Mouse (Mus musculus): ENCODE data around the gene Trf.
A peak's percentile ranks its signal among the peaks of the same experiment; 100 is the strongest.

Gene Trf

DNA sequence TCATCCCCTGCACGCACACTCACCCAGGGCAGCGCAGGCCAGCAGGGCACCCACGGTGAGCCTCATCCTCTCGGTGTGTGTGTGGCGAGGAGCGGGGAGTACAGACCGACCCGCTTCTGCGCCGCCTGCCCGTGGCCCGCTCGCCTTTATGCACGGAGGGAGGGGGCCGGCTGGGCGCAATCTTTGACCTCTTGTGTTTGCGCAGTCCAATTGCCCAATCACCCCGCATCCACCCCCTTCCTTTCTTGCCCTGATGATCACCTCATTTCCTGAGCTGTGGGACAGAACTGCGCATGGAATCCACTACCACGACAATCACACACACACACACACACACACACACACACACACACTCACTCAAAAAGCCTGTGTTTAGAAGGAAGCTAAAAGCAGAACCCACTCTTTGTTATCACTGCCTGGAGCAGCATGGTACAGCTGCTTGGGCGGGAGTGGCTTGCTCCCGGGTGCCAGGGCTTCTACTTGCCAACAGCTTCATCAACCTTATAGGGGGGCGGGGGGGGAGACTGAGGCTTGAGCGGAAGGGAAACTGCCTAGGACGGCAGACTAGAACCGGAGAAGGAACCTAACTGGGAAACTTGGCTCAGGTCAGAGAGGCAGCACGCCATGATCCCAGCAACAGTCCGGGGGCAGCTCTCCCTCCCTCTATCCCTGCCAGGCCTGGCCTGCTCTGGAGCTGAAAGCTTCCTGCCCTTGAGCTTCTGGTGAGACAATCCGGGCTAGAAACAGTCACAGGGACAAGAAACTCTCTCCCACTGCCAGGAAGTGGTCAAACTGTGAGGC, at the start of gene Trf, which contains the start of gene Gm20425:
TSS of gene Trf (minus strand) at position 294 of the 801 bp plus-strand sequence.
TSS of gene Gm20425 (minus strand) at position 157 of the 801 bp plus-strand sequence.
- peak; percentile 59 to 64 for DNase-seq

DNA sequence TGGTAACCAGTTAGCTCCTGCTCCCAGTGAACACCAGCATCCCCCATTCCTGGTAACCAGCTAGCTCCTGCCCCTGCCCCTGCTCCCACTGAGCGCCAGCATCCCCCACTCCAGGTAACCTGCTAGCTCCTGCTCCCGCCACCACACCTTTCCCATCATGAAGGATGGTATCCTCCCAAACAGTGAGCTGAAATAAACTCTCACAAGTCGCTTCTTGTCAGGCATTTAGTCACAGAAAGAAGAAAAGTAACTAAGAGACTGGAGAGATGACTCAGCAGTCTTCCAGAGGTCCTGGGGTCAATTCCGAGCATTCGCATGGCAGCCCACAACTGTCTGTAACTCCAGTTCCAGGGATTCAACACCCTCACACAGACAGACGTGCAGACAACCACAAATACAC, 46.6 kb upstream of the Trf start:
- no peak for DNase-seq

DNA sequence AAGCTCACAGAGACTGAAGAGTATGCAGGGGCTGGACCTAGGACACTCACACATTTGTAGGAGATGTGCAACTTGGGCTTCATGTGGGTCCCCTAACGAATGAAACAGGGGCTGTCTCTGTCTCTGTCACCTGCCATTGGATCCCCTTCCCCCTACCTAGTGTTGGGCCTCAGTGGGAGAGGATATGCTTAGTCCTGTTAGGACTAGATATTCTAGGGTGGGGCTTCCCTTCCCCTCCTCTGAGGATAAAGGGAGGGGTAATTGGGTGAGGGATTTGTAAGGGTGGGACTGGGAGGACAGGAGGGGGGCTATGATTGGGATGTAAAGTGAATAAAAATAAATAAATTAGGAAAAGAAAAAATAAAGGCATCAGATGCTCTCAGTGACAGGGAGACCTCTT, 45.4 kb upstream of the Trf start:
- DNase-seq, result no peak

DNA sequence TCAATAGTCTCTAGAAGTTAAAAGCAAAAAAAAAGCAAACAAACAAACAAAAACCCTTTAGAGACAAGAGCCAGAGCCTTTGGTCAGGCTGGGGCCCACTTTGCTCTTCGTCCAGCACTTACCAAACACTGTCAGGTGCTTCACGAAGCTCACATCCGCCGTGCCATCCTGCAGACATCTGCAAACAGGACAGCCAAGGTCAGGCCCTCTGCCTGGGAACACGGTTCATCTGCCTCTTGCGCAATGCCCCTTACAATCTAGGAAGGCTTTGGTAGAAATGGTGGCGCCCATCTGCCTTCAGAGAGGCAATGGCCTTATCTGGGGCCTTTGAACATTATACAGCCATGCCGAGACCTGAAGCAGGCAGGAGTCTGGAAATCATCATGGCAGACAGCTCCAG, 44.6 kb upstream of the Trf start:
- no peak for DNase-seq

DNA sequence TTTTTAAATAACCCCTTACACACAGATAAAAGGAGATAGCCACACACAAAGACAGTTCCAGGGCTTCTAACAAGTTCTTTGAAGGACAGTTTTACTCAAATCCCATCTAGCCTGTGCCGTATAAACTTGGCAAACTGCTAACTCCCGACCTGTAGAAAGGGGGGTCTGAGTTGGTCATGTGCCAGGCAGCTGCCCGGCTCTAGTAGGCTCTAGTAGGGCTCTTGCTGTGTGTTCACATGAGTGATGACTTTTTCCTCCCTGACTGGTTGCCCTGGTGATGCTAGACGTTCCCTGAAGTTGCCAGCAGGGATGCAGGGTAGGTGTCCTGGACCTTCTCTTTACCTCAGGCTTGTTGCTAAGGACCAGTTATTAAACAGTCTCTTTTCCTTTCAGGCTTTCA, 40.9 kb upstream of the Trf start:
- peak in 1 of 2 experiments; percentile 25 for DNase-seq

DNA sequence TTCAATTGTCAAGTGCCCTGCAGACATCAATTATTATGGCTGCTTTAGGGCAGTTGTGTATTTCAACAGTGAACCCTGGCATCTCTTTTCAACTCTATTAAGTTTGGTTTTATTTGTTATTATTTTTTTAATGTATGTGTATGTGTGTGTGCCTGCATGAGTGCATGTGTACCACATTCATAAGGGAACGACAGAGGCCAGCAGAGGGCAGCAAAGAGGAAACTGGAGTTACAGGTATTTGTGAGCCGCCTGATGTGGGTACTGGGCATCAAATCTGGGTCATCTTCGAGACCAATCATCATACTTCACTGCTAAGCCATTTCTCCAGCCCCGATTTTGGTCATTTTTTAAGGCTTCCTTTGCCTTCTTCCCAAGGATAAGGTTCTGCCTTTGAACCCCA, 35.5 kb upstream of the Trf start:
- DNase-seq, result no peak

DNA sequence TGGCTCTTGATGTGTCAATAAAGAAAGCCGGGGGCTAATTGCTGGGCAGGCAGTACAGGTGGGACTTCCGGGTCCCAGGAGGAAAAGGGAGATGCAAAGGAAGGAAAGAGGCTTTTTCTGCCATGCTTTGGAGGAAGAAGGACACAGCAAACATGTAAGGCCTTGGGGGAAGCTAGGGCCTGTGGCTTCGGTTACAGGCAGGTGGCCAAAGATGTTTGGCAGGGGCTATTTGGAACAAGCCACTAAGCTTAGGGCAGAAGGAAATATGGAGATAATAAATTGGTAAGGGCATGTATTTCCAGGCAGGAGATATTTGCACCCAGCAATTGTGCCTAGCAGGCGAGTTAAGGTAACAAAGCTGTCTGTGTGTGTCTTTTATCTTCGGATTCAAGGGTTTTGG, 22.7 kb upstream of the Trf start:
- DNase-seq, result peak; percentile 90 to 92

DNA sequence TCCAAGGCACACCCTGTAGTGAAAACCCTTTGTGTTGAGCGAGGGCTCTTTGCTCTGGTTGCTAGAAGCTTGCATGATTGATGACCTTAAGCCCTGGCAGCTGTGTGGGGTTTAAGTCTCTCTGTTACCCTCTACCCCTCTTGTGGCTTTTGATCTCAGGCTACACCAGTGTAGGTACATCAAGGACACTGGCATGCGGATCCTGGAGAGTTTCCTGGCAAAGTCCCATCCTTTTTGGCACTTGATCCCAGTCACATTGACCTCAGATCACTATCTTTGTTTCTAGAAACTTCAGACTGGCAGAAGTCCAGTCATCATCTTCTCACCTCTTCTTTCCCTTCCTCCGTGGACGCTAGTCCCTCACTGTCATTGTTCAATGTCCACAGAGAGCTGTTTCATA, 18.4 kb upstream of the Trf start:
- DNase-seq, result no peak

DNA sequence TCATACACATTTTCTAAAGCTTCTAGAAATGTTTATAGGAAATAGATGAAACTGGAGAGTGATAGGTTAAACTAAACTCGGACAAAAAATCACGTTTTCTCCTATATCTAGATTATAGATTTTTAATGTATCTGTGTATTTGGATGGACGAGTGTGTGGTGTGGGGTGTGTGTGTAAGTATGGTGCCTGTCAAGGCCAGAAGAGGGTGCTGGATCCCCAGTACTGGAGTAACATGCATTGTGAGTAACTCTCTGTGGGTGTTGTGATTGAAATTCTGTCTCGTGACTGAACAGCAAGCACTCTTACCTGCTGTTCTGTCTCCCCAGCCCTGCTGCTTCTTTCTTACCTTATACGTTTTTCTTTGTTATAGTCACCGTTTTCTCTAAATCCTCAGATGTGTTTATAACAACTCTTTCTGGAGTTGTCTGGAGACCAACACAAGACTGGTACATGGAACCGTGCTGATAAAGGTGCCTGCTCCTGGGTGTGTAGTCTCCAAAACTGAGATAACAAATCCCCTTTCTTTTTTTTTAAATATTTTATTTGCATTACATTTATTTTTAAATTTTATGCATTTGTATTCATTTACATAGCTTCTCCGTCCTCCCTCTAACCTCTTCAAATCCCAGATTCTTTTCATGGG, 16.4 kb upstream of the Trf start:
- no peak for DNase-seq

DNA sequence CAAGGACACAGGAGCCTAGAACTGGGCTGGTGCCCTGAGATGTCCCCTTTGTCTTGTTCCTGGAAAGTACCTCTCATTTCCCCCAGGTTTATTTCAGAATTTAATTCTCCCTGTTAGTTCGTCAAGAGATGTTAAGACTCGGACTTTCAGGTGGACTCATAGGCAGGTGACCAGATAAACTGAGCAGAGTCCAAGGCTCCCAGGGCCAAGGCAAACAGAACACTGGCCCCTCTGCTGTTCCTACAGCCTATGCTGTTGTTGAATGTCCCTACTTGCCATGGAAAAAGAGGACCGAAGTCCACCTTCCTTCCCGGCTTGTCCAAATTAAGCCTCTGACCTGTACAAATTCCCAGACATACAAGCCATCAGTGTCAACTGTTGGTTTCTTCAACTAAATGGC, 13.4 kb upstream of the Trf start:
- DNase-seq, result no peak

DNA sequence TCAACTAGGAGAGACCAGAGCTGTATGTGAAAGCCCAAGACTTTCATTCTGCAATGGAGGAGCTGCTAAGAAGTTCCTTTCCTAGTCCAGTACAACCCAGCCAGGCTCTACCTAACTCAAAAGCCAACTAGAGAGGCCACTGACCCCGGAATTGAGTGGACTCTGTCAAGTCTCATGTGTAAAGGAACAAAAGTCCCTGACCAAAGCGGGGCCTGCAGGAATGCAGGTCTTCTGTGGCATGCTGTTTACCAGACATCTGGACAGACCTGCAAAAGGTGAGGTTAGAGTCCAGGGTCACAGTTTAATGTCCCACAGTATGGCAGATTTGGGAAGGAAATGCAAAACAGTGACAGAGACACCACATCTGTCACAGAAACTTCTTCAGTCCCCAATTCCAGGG, 11.0 kb upstream of the Trf start:
- DNase-seq, result no peak

DNA sequence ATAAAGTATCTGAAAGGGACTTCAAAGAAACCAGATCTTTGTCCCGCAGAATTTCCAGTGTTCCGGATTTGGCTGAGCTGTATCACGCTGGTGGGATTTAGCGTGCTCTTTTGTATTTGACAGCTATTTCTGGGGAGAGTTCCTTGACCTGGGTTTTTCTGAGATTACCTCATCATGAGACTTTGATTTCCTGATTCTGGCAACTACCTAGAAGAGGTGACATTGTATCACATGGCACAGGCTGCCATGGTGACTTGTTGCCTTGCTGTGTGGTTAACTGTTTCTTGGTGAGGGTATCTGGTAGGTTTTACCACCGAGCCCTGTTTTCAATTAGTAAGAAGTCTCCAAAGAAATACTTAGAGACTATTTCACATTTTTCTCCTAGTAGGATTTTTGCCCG, 9.2 kb upstream of the Trf start:
- DNase-seq, result no peak

DNA sequence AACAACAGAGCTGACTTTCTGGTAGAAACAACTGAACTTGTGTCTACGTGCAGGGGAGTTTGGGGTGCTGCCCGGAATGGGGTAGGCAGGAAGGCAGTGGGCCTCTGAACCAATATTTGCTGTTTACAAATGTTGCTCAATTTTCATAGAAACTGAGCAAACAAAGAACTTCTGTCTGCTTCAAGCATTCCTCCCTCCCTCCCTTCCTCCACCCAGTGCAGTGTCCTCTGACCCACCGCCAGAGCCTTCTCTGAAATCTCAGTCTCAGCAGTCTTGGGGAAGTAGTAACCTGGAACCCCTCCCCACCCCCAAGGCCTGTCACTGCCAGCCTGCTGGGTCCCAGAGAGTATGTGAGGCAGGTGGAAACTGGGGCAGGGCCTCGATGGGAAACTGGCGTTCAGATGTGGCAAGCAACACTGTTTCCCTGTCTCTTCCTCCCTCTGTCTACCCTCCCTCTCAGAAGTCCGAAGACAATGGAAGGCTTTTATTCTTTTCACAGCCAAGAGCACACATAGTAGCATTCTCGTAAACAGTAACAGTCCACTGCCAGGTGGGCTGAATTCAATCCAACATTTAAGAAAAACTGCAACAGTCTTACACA, 4.4 kb upstream of the Trf start:
- DNase-seq, result no peak

DNA sequence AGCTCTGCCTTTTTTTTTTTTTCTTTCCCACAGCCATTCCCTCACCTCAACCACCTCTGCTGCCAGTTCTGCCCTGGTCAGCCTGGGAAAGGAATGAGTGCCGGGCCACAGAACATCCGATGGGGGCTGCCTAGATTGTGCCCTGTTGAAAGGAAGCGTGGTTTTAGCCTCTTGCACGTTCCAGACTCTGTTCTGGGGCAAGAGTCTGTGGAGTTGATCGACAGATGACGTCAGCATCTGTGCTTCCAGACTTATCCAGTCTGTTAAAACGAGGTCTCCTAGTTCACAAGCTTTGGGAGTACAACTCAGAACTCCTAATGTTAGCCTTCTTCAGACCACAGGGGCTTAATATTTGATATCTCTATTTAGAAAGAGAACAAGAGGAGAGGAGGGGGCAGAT, 3.8 kb upstream of the Trf start:
- DNase-seq, result no peak

DNA sequence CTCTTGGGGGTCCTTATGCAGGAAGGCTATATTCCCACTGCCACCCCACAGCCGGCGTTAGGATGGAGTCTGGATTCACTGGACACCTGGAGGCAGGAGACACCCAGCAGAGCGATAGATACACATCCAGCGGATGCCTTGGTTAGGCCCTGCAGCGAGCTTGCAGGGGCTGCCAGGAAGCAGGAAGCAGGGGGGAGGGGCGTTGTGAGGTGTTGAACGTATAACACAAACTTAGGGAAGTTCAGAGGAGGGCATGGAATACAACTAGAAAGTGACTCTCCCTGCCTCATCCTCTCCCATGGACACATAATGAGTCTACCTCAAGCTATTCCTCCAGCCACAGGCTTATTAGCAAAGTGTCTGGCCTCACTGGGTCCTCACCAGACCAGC, 2.8 kb upstream of the Trf start:
- no peak for DNase-seq

DNA sequence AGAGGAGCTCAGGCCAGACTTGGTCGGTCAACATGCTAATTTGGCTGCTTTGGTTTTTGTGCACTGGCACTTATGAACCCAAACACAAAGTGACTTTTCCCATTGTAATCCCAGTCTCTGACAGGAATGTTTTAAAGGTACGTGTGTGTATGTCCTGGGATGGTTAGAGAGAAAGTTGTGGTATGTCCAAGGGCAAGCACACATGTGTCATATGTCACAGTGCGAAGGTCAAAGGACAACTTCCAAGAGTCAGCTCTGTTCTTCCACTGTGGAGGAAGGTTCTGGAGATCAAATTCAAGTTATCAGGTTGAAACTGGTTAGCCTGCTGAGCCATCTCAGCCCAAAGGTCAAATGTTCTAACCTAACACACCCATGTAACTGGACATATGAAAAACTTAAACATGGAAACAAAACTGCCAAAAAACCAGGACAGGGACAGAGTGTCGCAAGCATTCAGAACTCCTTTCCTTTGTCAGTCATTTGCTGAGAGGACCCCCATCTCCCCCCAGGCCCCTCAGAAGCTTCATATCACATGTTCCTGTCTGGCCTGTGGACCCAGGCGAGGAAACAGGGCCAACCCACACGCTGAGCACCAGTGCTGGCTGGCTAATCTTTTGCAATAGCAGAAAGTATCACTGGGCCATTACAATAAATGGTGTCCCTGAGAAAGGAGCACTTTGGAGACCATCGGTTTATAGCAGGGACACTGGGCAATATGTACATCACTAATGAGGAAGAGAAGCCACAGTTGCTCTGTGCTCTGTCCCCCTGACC, 2.2 kb upstream of the Trf start:
- DNase-seq, result no peak

DNA sequence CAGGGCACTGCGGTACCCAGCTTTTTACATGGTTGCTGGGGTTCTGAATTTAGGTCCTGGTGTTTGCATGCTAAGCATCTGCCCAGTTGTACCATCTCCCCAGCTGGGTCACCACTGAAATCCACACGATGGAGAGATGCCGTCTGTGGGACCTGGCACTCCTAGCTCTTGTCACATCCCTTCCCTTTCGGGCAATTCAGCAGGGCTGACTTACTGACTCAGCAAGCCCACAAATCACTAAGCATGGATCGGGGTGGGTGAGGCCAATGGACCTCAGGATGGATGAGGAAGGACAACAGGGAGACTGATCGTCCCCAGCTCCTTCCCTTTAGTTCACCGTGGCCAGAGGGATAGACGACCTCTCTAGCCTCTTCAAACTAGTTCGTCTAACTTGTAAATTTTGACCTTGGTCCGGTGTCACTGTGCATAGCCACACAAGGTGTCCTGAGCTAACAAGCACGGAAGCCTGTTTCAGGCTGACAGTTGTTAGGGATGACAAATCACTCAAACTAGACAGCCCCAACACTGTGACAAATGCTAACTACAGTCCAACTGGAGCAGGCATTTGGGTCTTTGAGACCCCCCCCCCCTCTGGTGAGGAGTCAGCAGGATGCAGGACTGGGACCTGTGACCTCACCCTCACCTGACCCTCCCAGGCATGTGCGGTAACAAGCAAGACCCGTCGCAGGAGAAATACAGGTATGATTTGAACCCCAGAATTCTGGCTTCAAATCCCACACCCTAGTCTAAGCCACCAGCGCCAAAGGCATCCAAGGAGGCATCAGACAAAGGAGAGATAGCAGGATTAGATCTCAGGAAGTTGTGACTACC, 992 bp downstream of the Trf start:
- DNase-seq, result no peak

DNA sequence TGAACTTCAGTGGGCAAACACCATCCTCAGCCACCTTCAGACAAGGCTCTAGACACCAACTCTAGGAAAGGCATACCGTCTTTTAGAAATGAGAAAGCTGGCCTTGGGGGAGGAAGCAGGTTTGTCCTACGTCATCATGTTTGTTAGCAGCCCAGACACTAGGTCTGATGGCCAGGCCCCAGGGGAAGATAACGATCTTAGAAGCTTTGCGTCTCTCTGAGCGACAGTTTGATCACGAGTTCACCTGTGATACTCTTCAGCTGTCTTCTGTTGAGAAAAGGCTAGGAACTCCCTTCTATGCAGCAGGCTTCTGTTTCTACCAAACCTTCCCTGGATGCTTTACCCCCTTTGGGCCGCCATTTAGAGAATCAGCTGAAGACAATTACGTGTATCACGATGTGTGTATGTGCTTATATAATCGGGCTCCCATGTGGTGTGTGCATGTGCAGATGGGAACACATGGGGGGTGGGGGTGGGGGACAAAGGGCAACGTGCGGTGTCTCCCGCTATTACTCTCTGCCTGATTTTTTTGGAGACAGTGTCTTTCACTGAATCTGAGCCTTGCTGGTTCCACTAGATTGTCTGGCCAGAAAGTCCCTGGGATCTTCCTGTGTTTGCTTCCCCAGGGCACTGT, 1.8 kb downstream of the Trf start:
- no peak for DNase-seq

DNA sequence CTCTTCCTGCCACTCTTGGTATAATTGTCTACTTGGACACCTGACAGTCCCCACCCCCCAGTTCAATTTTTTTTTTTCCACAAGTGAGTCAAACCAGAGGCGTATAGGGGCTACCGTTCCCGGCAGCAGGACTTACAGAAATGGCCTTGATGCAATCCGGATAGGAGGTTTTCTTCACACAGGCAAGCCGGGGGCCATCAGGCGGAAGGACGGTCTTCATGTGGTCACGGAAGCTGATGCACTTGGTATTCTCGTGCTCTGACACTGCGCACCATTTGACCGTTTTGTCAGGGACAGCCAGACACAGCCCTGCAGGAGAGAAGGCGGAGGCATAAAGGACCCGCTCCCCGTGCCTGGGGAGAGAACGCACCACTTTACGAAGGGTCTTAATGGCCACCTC, 2.5 kb downstream of the Trf start:
- DNase-seq, result no peak

DNA sequence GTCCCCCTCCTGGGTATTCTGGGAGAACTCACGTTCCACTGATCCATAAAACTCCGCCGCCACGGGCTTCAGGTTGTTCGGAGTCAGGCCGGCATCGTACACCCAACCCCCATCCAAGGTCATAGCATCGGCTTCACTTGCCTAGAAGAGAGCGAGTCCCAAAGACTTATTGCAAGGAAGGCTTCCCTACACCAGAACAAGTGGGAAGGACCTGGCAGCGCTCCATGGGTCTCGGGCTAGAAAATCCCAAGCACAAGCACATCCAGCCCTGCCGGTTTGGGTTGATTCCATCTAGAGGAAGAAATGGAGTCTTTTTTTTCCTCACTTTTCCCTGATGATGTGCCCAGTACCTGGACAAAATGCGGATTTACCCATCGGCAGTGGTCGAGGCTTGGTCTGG, 3.4 kb downstream of the Trf start:
- DNase-seq, result peak; percentile 50 to 55

DNA sequence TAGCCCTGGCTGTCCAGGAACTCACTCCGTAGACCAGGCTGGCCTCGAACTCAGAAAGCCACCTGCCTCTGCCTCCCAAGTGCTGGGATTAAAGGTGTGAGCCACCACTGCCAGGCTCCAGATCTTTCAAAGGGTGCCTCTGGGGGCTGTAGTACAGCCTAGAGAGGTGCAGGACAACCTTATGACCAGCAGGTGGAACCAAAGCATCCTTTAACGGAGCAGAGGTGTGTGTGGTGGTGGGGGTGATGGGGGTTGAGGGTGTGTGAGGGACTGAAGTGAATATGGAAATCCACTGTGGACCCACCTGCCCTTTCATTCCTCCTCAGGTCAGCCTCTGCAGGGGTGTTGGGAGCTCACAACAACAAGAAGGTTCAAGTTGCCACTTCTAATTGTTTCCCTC, 4.8 kb downstream of the Trf start:
- peak; percentile 43 to 57 for DNase-seq

DNA sequence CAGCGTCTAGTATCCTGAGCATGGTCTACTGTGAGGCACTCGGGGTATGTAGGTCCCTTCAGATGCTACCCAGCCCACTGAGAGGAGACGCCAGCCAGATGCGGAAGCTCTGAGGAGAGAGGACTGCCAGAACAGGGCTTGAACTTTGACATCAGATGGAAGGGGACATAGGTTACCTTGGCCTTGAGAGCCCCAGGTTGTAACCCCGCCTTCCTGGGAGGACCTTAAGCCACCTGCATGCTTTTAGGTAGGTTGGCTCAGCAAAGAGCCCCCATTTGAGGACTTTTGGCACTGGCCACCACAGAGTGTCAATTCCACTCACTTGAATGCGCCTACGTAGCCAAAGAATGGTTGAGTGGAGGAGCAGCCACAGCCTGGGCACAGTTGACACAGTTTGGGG, 5.5 kb downstream of the Trf start:
- no peak for DNase-seq
